Mouse (Mus musculus) liver, adult 2 months (tissue): Measurements from ENCODE around the gene 4833439L19Rik. TPM values are rescaled to one million over a fixed set of nuclear protein-coding genes. Genes with fewer than 3 reads are reported as not detected.

Source experiments
- DNase-seq: peaks from one replicate; pipeline ENCODE4 v3.0.0-alpha.2; 2011; ENCODE audit warnings: low read depth, low spot score; ENCODE audit errors: extremely low read depth
- H3K27ac ChIP-seq: fragments of 200-500 bp; replicated peaks from 2 replicates; pipeline ENCODE4 v1.5.1; 2012; ENCODE audit warnings: low read depth, mild to moderate bottlenecking, control low read depth, inconsistent platforms, low read length; ENCODE audit not compliant: insufficient read depth
- H3K27me3 ChIP-seq: fragments of 200-500 bp; 2 replicates; pipeline ENCODE4 v1.6.1; 2012; ENCODE audit warnings: mild to moderate bottlenecking, moderate library complexity, low read length, inconsistent platforms; ENCODE audit not compliant: control insufficient read depth, insufficient read depth
- H3K36me3 ChIP-seq: fragments of 200-500 bp; 2 replicates; pipeline ENCODE4 v1.6.1; 2012; ENCODE audit warnings: low read length, inconsistent platforms; ENCODE audit not compliant: control insufficient read depth, insufficient read depth
- H3K4me1 ChIP-seq: fragments of 200-500 bp; 2 replicates; pipeline ENCODE4 v1.6.1; 2011; ENCODE audit warnings: low read length; ENCODE audit not compliant: control insufficient read depth, insufficient read depth
- H3K4me3 ChIP-seq: fragments of 200-500 bp; 2 replicates; pipeline ENCODE4 v1.5.1; 2011; ENCODE audit warnings: low read depth, mild to moderate bottlenecking, control low read depth, low read length, moderate library complexity; ENCODE audit not compliant: insufficient read depth
- H3K79me2 ChIP-seq: fragments of 200-500 bp; 2 replicates; pipeline ENCODE4 v1.6.1; 2012; ENCODE audit warnings: inconsistent platforms, mild to moderate bottlenecking, low read length, moderate library complexity; ENCODE audit not compliant: control insufficient read depth, insufficient read depth
- H3K9ac ChIP-seq: fragments of 200-500 bp; 2 replicates; pipeline ENCODE4 v1.6.1; 2012; ENCODE audit warnings: low read depth, mild to moderate bottlenecking, control low read depth, inconsistent platforms, low read length
- CTCF ChIP-seq: fragments of 200-500 bp; IDR thresholded peaks from 2 replicates; pipeline ENCODE4 v1.5.1; 2011; ENCODE audit warnings: low read depth, low read length, control low read depth
- POLR2A ChIP-seq: fragments of 200-500 bp; IDR thresholded peaks from 2 replicates; pipeline ENCODE4 v1.6.1; 2011; ENCODE audit warnings: low read length, control low read depth; ENCODE audit not compliant: insufficient read depth; ENCODE audit errors: extremely low read depth
- WGBS: fragments of 180-500 bp; shearing (Covaris S2); methylation state at CpG from one replicate; pipeline ENCODE4 v1.1.7; 2018; 5-methylcytosine and 5-hydroxymethylcytosine counted together
- polyA plus RNA-seq: library from polyadenylated mRNA; depleted of rRNA; stranded (reverse); fragments of >200 nt; gene quantifications from 2 replicates; pipeline ENCODE4 v1.2.3, GENCODE M21; 2012
- total RNA-seq: library from RNA; depleted of rRNA; stranded (reverse); fragments of >200 nt; gene quantifications from 2 replicates; pipeline ENCODE4 v1.2.3, GENCODE M21; 2014

The 4833439L19Rik gene
- total and polyA plus RNA-seq, 2 experiments = 24.1 to 52.5 TPM

GRCm38 (mm10) chr13:54570736-54571135, 5.5 kb upstream of the 4833439L19Rik start:
- no peak overlapping the region for H3K4me3 ChIP-seq
- WGBS = 83% methylated on average over 4 of the region's 4 CpGs
- TF ChIP-seq CTCF = no peak
- TF ChIP-seq POLR2A = no peak
- no peak overlapping the region for H3K9ac ChIP-seq
- peaks cover 9% of the 10 kb centered on the region for H3K4me1 ChIP-seq
- no peaks in the 10 kb centered on the region for H3K36me3 ChIP-seq
- no peak for DNase-seq
- H3K27me3 ChIP-seq = no peaks in the 10 kb centered on the region
- H3K27ac ChIP-seq = no peak overlapping the region
- H3K79me2 ChIP-seq = no peaks in the 10 kb centered on the region

DNA sequence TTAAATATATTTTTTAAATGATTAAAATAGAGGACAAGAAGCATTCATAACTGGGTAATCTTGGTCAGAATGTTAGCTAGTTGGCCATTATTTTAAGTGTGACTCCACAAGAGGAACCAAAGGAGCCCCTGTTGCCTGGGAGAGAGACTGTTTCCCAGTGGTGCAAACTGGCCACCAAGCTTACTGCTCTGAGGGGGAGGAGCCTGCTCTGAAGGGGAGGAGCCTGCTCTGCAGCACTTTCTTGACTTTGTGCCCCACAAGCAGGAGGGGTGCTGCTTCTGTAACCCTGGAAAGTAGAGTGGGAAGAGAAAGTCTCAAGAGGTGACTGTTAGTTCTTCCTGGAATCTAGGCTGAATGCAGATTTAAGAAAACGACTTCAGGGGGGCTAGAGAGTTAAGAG, 4.0 kb upstream of the 4833439L19Rik start:
- Histone ChIP-seq H3K27me3 (no peaks in the 10 kb centered on the region), H3K27ac (no peak overlapping the region), H3K79me2 (peaks cover 8% of the 10 kb centered on the region; the same call in 1 of the 2 replicates), H3K4me3 (no peak overlapping the region), H3K4me1 (peaks cover 7% of the 10 kb centered on the region), H3K36me3 (no peaks in the 10 kb centered on the region), H3K9ac (no peak overlapping the region)
- no peak for DNase-seq
- TF ChIP-seq POLR2A = no peak
- TF ChIP-seq CTCF = no peak
- 74% methylated on average over 1 of the region's 1 CpGs for WGBS

DNA sequence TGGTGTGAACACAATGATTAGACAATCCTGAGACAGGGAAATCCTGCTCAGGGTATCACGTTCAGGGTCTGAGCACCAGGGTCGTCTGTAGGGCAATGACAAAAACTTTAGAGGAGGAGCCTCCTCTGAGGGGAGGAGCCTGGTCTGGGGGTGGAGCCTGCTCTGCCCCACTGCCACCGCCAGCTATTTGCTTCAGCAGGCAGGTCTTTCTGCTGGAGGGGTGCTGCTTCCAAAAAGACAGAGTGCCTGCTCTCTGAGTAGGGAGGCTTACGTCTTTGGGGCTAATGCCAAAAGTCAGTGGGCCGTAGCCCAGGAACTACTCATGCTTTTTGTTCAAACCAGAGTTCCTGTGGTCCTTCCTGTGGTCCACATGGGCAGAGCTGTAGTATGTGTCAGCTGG, 3.1 kb upstream of the 4833439L19Rik start:
- H3K9ac ChIP-seq = no peak overlapping the region
- H3K79me2 ChIP-seq = peaks cover 10% of the 10 kb centered on the region; the same call in 1 of the 2 replicates
- no peaks in the 10 kb centered on the region for H3K27me3 ChIP-seq
- peaks cover 6% of the 10 kb centered on the region for H3K4me1 ChIP-seq
- H3K36me3 ChIP-seq = no peaks in the 10 kb centered on the region
- 60% methylated on average over 5 of the region's 5 CpGs for WGBS
- H3K27ac ChIP-seq = no peak overlapping the region
- DNase-seq = no peak
- H3K4me3 ChIP-seq = no peak overlapping the region
- no peak for TF ChIP-seq CTCF
- no peak for TF ChIP-seq POLR2A

- H3K27me3 ChIP-seq = no peaks in the 10 kb centered on the region
- peaks cover 16% of the 10 kb centered on the region for H3K4me1 ChIP-seq
- peak overlapping the region; percentile 71 for H3K27ac ChIP-seq
- no peak overlapping the region for H3K9ac ChIP-seq
- TF ChIP-seq CTCF = peak; percentile 63
- no peak for TF ChIP-seq POLR2A
- peaks cover 7% of the 10 kb centered on the region for H3K36me3 ChIP-seq
- no peak for DNase-seq
- WGBS = 23% methylated on average over 8 of the region's 8 CpGs
- H3K4me3 ChIP-seq = peak overlapping the region; percentile 34
- peaks cover 17% of the 10 kb centered on the region; the same call in 1 of the 2 replicates for H3K79me2 ChIP-seq
Observed at GRCm38 (mm10) chr13:54565594-54566345, 535 bp upstream of the 4833439L19Rik start.

DNA sequence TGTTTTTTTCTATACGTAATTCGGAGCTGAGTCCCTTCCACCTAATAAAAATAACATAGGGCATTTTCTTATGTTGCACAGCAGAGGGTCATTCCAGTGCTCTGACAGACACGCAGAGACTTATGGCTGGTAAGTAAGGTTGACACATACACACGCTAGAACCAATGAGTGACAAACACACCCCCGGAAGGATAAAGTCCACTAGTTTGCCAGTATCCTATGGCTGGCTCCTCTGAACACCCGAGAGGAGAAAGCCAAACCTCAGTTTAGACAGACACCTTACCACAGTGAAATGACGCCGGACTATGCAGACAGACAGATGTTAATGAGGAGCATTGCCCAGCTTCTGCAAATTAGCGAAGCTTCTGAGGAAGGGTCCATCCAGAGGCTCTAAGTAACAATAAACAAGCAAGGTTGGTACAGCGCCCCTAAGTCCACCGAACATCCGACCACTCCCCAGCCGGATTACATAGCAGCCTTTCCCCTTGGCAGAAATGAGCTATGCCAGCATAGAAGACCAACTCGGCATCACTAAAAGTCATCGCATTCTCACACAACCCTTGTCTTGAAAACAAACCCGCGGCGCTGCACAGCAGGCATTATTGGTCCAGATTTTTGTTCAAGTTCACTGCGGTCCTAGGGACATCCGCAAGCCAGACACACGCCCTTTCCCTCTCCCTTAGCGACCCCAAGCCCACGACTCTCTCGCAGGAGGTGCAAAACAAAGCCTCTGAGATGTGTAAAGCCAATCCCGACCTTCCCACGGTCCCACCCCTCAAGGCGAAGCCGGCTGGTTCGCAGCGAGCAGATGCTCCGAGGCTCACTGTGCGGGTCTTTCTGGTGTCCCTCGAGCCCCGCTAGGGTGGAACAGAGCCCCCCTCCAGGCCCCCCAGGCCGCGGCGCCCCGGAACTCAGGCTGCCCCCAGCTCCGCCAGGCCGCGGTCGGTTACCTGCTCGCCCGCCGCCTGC, 719 bp downstream of the 4833439L19Rik start:
- 4% methylated on average over 44 of the region's 45 CpGs for WGBS
- Histone ChIP-seq H3K9ac (peak overlapping the region; percentile 84), H3K4me3 (peak overlapping the region; percentile 79), H3K27me3 (no peaks in the 10 kb centered on the region), H3K27ac (peak overlapping the region; percentile 63), H3K4me1 (peaks cover 16% of the 10 kb centered on the region), H3K36me3 (peaks cover 18% of the 10 kb centered on the region), H3K79me2 (peaks cover 20% of the 10 kb centered on the region; the same call in 1 of the 2 replicates)
- TF ChIP-seq POLR2A = no peak
- no peak for TF ChIP-seq CTCF
- peak; percentile 56 for DNase-seq
